Mouse (Mus musculus) liver, embryonic 14.5 days (tissue): Measurements from ENCODE around the gene Armc9.

ENCODE experiments used
- CTCF ChIP-seq: IDR thresholded peaks from 2 replicates; pipeline ENCODE4 v1.5.1; 2016; ENCODE audit warnings: antibody characterized with exemption, low read depth, control low read depth
- EP300 ChIP-seq: IDR thresholded peaks from 2 replicates; pipeline ENCODE4 v1.6.1; 2016; ENCODE audit warnings: antibody characterized with exemption, low read depth

DNA sequence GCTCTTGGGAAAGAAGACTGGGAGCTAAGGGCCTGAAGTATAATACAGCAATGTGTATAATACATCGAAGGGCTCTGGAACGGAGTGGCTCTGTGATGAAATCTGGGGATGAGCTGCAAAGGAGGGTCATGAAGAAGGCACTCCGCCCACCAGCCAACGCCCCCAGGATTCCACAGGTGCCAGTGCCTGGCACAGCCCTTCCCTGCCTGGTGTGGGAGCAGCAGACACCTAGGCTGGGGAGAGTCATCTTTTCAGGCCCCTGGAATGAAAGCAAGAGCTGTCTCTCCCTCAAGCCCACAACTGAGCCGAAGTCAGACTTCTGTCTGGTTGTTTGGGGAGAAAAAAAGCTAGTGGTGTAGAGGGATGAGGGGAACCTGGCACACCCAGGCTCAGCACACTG is 122.5 kb downstream of the Armc9 start:
- TF ChIP-seq CTCF (no peak), EP300 (no peak)
